Mouse (Mus musculus): ENCODE data around the gene Foxp1.

The Foxp1 gene

GRCm38 (mm10) chr6:98984026-98984425 is 538.5 kb downstream of the Foxp1 start:
- DNase-seq (ENCODE audit: extremely low read depth, insufficient read length, low spot score) = no peak

GRCm38 (mm10) chr6:98983311-98983838 is 539.1 kb downstream of the Foxp1 start:
- no peak for DNase-seq (ENCODE audit: extremely low read depth, insufficient read length, low spot score)

DNA sequence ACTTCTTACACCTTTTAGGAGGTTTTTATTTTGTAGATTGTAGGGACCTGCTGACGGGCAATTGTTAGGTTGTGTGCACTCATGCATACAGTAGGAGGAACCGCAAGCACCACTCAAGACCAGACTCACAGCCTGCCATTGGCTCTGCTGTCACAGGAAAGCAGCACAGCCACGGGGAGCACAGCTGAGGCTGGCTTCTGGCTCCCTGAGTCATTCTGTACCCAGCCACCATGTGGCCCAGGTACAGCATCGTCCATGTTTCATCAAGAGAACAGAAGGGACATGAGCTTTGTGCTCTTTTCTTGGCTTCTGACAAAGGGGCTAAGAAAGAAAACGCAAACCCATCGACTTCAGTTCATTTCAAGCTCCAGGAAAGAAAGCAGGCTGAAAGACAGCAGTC is 541.3 kb downstream of the Foxp1 start:
- no peak for DNase-seq (ENCODE audit: extremely low read depth, insufficient read length, low spot score)

DNA sequence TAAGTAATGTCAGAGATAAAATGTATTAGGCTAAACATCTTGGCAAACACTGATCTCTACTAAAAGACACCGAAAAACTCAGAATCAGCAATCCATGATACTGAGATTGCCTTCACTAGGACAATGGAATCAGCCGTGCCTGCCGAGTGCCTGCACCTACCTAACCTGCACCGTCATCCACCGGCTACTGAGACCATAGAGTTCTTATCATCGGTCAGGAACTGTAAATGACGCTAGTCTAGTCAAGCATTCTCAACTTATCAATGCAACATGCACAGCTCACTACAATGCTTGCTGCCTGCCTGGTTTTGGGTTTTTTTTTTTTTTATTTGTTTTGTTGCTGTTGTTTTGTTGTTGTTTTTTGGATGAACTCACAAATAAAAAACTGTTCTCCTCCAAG is 542.1 kb downstream of the Foxp1 start:
- DNase-seq (ENCODE audit: extremely low read depth, insufficient read length, low spot score) = no peak

DNA sequence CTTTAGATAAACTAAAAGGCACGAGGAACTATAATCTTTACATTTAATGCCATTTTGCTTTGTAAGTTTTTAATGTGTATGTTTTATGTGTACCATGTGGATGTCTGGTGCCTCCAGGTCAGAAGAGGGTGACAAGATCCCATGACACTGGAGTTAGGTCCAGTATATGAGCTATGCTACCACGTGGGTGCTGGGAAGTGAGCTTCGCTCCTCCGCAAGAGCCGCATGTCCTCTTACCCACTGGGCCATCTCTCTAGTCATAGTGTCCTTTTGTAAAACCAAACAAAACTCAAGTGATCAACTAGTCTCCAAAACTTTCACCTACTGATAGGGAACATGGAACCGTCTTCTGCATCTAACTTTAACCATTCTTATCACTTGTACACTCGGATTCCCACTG is 542.5 kb downstream of the Foxp1 start:
- DNase-seq (ENCODE audit: extremely low read depth, insufficient read length, low spot score) = no peak

- peak; percentile 37 for DNase-seq (ENCODE audit: extremely low read depth, insufficient read length, low spot score)
These were observed 544.7 kb downstream of the Foxp1 start for GRCm38 (mm10) chr6:98977806-98978205.

DNA sequence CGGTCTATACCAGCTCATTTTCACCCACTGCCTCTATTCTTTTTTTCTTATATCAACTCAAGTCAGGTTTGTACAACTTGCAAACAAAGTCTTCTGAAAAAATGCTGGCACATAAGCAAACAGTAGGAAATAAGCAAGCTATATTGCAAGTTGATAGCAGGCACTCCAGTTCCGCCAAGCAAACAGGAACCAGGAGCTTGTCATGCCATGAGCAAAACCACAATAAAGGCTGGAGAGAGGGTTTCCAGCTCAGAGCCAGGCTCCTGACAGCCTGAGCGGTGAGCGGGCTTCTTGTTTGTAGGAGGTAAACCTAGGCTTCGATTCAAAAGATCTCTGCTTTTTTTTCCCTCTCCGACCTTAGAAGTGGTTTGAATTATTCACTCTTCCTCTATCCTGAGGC is 546.6 kb downstream of the Foxp1 start:
- DNase-seq (ENCODE audit: extremely low read depth, insufficient read length, low spot score) = no peak

- DNase-seq (ENCODE audit: extremely low read depth, insufficient read length, low spot score) = no peak
These were observed 549.1 kb downstream of the Foxp1 start for GRCm38 (mm10) chr6:98973433-98973832.

GRCm38 (mm10) chr6:98972404-98972803 is 550.1 kb downstream of the Foxp1 start:
- no peak for DNase-seq (ENCODE audit: extremely low read depth, insufficient read length, low spot score)

DNA sequence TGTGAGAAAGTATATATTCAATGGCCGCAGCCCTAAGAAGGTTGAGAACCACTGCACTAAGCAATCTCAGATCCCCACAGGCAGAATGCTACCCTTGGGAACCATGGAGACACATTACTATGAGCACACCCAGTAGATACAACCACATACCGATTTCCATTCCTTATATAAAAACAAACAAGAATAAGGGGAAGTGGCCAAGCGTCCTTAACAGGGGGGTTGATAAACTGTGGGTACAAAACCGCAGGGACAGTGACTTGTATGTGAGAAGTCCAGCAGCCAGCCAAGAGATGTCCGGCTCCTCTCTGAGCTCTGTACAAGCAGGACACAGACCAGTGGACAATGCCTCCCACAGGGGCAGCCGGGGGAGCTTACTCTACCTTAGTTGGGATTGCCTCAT is 563.2 kb downstream of the Foxp1 start:
- peak; percentile 30 for DNase-seq (ENCODE audit: extremely low read depth, insufficient read length, low spot score)

DNA sequence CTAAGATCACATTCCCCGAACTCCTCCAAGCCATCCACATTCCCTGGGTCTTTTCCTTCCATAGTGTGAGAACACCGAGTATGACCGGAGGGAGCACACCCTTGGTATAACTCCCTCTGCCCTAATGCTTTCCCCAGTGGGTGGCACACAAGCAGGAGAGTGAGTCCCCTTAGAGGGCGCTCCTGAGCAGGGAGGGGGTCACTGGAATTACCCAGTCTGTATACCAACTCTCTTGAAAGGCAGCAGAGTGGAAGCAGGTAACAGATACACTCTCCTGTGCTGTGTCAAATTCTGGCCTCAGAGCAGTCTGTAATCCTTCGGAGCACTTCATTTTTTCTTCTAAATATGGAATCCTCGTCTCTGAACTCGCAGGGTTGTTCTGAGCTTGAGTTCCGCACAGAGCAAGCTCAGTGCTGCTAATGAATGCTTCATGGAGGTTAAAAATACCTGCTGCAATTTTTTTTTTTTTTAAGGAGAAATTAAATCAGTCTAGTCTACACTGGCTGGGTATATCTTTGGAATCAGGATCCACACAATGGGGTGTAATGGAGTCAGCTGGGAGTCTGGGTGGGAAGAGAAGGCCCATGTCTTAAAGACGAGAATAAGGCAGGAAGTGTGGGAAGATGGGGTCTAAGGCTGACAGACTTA is 565.9 kb downstream of the Foxp1 start:
- no peak for DNase-seq (ENCODE audit: extremely low read depth, insufficient read length, low spot score)

DNA sequence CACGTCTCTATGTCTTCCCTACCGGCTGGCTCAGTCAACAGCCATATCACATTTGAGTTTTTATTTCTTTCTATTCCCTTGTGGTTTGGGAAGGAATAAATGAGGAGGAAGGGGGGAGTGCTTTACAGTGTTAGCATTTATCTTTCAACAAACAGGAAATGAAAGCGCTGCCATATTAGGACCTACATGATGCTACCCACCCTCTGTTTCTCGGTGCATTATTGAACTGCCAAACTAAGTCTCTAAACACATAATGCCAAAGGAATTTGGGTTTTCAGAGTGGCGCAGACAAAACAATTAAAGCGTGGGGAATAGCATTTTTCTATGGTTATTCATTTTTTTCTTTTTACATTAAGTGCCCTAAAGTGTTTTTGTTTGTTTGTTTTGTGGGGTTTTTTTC is 566.8 kb downstream of the Foxp1 start:
- DNase-seq (ENCODE audit: extremely low read depth, insufficient read length, low spot score) = peak; percentile 56

GRCm38 (mm10) chr6:98954439-98954838 is 568.1 kb downstream of the Foxp1 start:
- no peak for DNase-seq (ENCODE audit: extremely low read depth, insufficient read length, low spot score)

- DNase-seq (ENCODE audit: extremely low read depth, insufficient read length, low spot score) = peak; percentile 80
These were observed 572.8 kb downstream of the Foxp1 start for GRCm38 (mm10) chr6:98949703-98950191.

GRCm38 (mm10) chr6:98949286-98949685 is 573.2 kb downstream of the Foxp1 start:
- no peak for DNase-seq (ENCODE audit: extremely low read depth, insufficient read length, low spot score)

- no peak for DNase-seq (ENCODE audit: extremely low read depth, insufficient read length, low spot score)
These were observed 574.1 kb downstream of the Foxp1 start for GRCm38 (mm10) chr6:98948153-98949141.

DNA sequence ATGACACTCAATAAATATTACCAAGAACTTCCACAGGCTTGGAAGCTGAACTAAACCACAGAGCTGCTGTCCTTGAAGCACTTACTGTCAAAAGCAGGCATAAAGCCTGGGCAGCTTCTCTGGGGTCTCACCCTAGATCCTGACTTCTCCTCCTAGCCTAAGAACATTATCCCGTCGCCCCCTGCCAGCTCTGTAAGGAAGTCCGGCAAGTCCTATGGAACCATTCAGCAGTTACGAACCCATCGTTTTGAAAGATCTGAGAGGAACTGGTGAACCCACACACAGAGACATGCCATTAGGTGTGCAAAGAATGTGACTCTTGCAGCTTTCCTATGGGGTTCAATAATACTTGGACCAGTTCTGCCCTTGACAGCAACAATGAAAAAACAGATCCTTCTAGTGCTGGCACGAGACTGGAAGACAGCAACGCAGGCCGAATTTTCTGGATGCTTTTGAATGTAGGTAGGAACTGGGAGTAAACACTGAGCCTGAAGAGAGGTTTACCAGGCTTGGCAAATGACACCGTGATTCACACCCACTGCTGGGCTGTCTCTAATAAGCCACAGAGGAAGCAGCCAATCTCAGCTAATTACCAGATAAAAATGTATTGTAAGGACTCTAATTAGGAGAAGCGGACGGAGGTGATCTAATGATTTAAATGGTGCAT is 574.9 kb downstream of the Foxp1 start:
- DNase-seq (ENCODE audit: extremely low read depth, insufficient read length, low spot score) = no peak

- DNase-seq (ENCODE audit: extremely low read depth, insufficient read length, low spot score) = no peak
These were observed 575.8 kb downstream of the Foxp1 start for GRCm38 (mm10) chr6:98946731-98947130.

DNA sequence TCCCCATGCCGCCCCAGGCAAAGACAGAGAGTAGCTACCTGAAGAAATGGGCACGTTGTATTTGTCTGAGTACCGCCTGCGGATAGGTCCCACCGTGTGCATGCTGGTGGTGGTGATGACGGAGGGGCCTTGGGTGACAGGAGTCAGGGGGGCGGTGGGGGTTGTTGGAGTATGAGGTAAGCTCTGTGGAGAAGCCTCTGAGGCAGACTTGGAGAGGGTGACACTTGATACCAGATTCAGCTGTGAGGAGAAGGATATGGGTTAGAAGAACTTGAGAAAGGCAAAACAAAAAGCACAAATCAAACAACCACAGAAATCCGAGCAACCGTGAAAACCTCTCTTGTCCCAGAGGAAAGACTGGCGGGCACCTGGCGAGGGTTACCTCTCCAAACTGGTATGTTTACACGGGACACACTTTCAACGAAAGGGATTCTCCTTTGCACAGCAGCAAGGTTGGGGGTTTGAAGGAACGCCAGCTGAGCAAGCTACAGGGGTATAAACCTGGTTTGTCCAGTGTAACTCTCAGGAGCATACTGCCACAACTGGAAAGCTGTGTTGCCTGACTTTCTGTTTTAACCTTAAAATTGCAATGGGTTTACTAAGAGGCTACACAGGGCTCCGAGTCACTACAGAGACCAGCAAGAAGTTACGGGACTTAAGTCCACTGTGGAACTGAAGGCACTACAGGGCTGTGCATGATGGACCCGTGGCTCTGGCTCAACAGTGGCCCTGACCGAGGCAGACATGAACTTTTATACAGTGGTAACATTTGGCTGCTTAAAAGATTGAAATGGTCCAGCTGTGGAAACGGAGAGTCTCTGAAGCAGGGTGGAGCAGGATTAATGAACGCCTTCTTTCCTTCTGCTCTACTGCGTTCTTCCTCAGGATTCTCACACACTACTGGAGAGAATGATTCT is 576.8 kb downstream of the Foxp1 start:
- no peak for DNase-seq (ENCODE audit: extremely low read depth, insufficient read length, low spot score)

DNA sequence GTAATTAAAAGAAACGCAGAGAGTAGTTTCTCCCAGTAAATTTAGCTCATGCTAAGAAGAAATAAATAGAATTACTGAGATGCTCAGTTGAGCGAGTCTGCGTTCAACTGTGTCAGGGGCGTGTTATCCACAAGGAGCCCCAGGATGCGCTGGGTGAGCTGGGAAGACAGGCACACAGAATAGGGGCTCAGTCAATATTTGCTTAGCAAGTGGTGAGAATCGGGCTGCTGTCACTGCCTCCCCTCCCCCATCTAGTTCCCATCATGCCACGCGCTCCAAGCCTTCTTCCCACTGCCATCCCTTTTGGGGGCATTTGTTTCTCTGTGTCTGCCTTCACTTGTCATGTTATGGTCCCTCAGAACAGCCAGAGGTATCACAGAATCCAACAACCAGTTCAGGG is 584.2 kb downstream of the Foxp1 start:
- no peak for DNase-seq (ENCODE audit: extremely low read depth, insufficient read length, low spot score)
